1 mouse cellular context compared by ENCODE assay signal in the genomic region with DNA sequence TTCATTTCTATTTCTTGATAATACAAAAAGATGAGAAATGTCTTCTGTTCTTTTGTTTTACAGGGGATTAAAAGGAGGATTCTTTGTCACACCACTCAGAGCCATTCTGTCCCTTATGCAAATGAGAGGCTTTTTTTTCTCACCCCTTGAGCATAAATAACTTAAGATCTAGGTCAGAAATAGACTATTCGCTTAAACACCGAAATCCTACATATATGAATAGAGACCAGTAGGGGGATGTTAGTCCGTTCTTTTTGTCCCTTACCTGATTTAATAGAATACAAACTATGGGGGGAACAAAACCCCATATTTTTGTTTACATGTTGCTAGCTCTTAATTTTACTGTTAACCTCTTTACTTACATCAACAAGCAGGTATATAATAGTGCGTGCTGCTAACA.
TF ChIP-seq lines count a peak whose summit lies in the region.

No protein-coding gene starts in this region.

TF ChIP-seq in CH12.LX, 34 proteins besides CTCF, POLR2A, EP300 and RAD21:
- TF ChIP-seq ZNF384 (IDR thresholded peaks at IDR 0.05; ENCODE audit: low read depth, low read length) (peak; percentile 39; the same call in 1 of the 2 replicates), ELF1 (IDR thresholded peaks at IDR 0.05; ENCODE audit: low read depth, low read length) (no peak)
TF ChIP-seq in CH12.LX: peak in this region for 1.
